10 mouse cellular contexts compared by ENCODE assay signal in the genomic region with DNA sequence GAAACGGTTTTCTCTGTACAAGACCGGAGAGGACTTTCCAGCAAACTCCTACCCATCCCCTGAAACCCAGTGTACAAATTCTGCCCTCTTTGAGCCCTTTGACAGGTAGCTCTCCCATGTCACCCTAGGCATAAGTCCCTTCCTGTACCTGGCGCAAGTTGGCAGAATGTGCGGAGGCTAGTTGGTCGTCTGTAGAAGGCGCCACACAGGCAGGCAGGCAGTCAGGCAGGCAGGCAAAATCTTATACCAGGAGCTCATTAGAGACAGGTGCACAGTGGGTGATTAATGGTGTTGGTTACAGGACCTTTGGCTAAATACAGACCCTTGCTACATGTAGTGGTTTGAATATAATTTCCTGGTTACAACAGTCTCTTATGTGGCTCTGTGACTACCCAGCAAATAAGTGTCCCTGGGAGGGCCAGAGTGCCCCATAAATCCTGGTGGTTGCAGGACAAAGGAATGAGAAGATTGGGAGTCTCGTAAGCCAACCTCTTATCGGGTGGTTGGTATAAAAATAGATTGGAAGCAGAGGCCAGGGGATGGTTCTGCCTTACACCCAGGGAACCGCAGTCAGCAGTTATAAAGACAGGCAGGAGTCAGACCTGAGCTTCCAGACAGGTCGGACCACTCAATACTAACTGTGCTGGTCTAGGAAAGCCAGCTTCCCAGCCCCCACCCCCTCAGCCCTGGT. TPM values are rescaled to one million over a fixed set of nuclear protein-coding genes. Genes with fewer than 3 reads are reported as not detected.
A peak's percentile ranks its signal among the peaks of the same experiment; 100 is the strongest.
DNase-seq lines count a peak whose midpoint lies in the region; ATAC-seq and TF ChIP-seq lines count a peak whose summit lies in the region.
"Had no signal": no experiment of that assay in that cellular context is flagged by ENCODE, and none has a peak within 500 bp of the region (broad histone marks: within the 10 kb centered on the region; RNA-seq: fewer than 3 reads in every experiment).

No protein-coding gene starts in this region.

- TF ChIP-seq CTCF in gastrocnemius, adult 2 months (IDR thresholded peaks at IDR 0.05) = peak; percentile 8; the same call in 1 of the 2 replicates

- H3K4me2 ChIP-seq in embryonic facial prominence, embryonic 13.5 days = peak overlapping the region; percentile 99
- peak overlapping the region; percentile 98 for H3K4me2 ChIP-seq in midbrain, embryonic 12.5 days (replicated peaks)

- intact Hi-C loops in gastrocnemius, adult 2 months (cut with DNase I) = no loop called here
- intact Hi-C loops in gastrocnemius, postnatal 14 days (cut with DNase I; ENCODE audit: low total_unique reads) = no loop called here

- ATAC-seq in embryonic facial prominence, embryonic 13.5 days (ENCODE audit: insufficient number of reproducible peaks, insufficient read depth, low FRiP score, low TSS enrichment, low read depth) = no peak
- ATAC-seq in midbrain, embryonic 12.5 days (ENCODE audit: low FRiP score, low read depth) = no peak

- H3K4me3 ChIP-seq in gastrocnemius, adult 2 months = peak overlapping the region; percentile 95
- H3K4me3 ChIP-seq in embryonic facial prominence, embryonic 13.5 days = peak overlapping the region; percentile 81; the same call in 1 of the 2 replicates
- peak overlapping the region; percentile 82 for H3K4me3 ChIP-seq in hindbrain, embryonic 10.5 days
- peak overlapping the region; percentile 75; the same call in 1 of the 2 replicates for H3K4me3 ChIP-seq in midbrain, embryonic 12.5 days

- peaks cover 30% of the 10 kb centered on the region for H3K4me1 ChIP-seq in embryonic facial prominence, embryonic 13.5 days
- peaks cover 33% of the 10 kb centered on the region for H3K4me1 ChIP-seq in hindbrain, embryonic 10.5 days (replicated peaks)
- H3K4me1 ChIP-seq in midbrain, embryonic 12.5 days = peaks cover 15% of the 10 kb centered on the region

- H3K9me3 ChIP-seq in embryonic facial prominence, embryonic 13.5 days = peaks cover 3% of the 10 kb centered on the region; the same call in 1 of the 2 replicates
- peaks cover 4% of the 10 kb centered on the region; the same call in 1 of the 2 replicates for H3K9me3 ChIP-seq in hindbrain, embryonic 10.5 days
- no peaks in the 10 kb centered on the region for H3K9me3 ChIP-seq in midbrain, embryonic 12.5 days

- H3K9ac ChIP-seq in embryonic facial prominence, embryonic 13.5 days = no peak overlapping the region
- no peak overlapping the region for H3K9ac ChIP-seq in midbrain, embryonic 12.5 days (replicated peaks)

- peak overlapping the region; percentile 97 for H3K27ac ChIP-seq in gastrocnemius, adult 2 months
- H3K27ac ChIP-seq in embryonic facial prominence, embryonic 13.5 days = no peak overlapping the region
- H3K27ac ChIP-seq in hindbrain, embryonic 10.5 days = peak overlapping the region; percentile 91; the same call in 1 of the 2 replicates
- no peak overlapping the region for H3K27ac ChIP-seq in midbrain, embryonic 12.5 days (replicated peaks)

- peak; percentile 70 for DNase-seq in gastrocnemius, adult 2 months
- no peak for DNase-seq in gastrocnemius, postnatal 14 days
- no peak for DNase-seq in hindbrain, embryonic 10.5 days (ENCODE audit: low spot score)
- DNase-seq in layer of hippocampus, postnatal 36 days = no peak
- no peak for DNase-seq in ovary, postnatal 10 days (ENCODE audit: low spot score)
- DNase-seq in layer of hippocampus, adult 9-11 months = no peak
- DNase-seq: adrenal gland, adult 2 months had no signal

- H3K36me3 ChIP-seq in embryonic facial prominence, embryonic 13.5 days = no peaks in the 10 kb centered on the region
- H3K36me3 ChIP-seq in hindbrain, embryonic 10.5 days = 0 out of 2 replicates have a peak, but pooled peaks cover 8% of the 10 kb centered on the region
- H3K36me3 ChIP-seq in midbrain, embryonic 12.5 days = no peaks in the 10 kb centered on the region

- no peaks in the 10 kb centered on the region for H3K27me3 ChIP-seq in embryonic facial prominence, embryonic 13.5 days
- H3K27me3 ChIP-seq in hindbrain, embryonic 10.5 days (ENCODE audit: insufficient read depth, poor library complexity, severe bottlenecking) = peaks cover 22% of the 10 kb centered on the region; the same call in 1 of the 2 replicates
- peaks cover 19% of the 10 kb centered on the region for H3K27me3 ChIP-seq in midbrain, embryonic 12.5 days

- WGBS in embryonic facial prominence, embryonic 13.5 days = 70% methylated on average over 10 of the region's 10 CpGs
- WGBS in hindbrain, embryonic 10.5 days = 83% methylated on average over 10 of the region's 10 CpGs
- WGBS in midbrain, embryonic 12.5 days = 79% methylated on average over 10 of the region's 10 CpGs

RNA-seq across cellular contexts. Expression of gene Lrrfip1, which starts 1.5 kb away (rescaled TPM):
- total RNA-seq in gastrocnemius, adult 2 months (2021) = 100 to 1,000 TPM; 131 to 149 TPM
- 100 to 1,000 TPM; 202 to 236 TPM for total RNA-seq in gastrocnemius, postnatal 14 days (2021)
- polyA plus RNA-seq in embryonic facial prominence, embryonic 13.5 days (2015; fragmentation: Nextera tagmentation; extraction: Ambion mirVana) = 33.9 and 35.7 TPM in 2 replicates
- 18.3 and 21.9 TPM in 2 replicates for polyA plus RNA-seq in hindbrain, embryonic 10.5 days (2016; fragmentation: Nextera tagmentation; extraction: Ambion mirVana)
- polyA plus RNA-seq in midbrain, embryonic 12.5 days (2016; fragmentation: Nextera tagmentation; extraction: Ambion mirVana) = 18.7 and 19.8 TPM in 2 replicates
- 10 to 100 TPM; 75.3 to 80.9 TPM for total RNA-seq in layer of hippocampus, postnatal 36 days (2021)

RNA-seq across cellular contexts. Expression of gene Rab17, which starts 30.6 kb away (rescaled TPM):
- total RNA-seq in gastrocnemius, adult 2 months (2021) = not detected
- total RNA-seq in gastrocnemius, postnatal 14 days (2021) = under 1 TPM in 1 of 2 experiments, not detected in 1; 0.31 TPM
- 1.3 and 1.5 TPM in 2 replicates for polyA plus RNA-seq in embryonic facial prominence, embryonic 13.5 days (2015; fragmentation: Nextera tagmentation; extraction: Ambion mirVana)
- polyA plus RNA-seq in hindbrain, embryonic 10.5 days (2016; fragmentation: Nextera tagmentation; extraction: Ambion mirVana) = 0.25 and 0.35 TPM in 2 replicates
- not detected in 2 replicates for polyA plus RNA-seq in midbrain, embryonic 12.5 days (2016; fragmentation: Nextera tagmentation; extraction: Ambion mirVana)
- not detected for total RNA-seq in layer of hippocampus, postnatal 36 days (2021)
- total RNA-seq: gastrocnemius, adult 8-10 months had no signal

RNA-seq across cellular contexts. Expression of gene Prlh, which starts 47.1 kb away (rescaled TPM):
- total RNA-seq in gastrocnemius, adult 2 months (2021) = not detected
- total RNA-seq in gastrocnemius, postnatal 14 days (2021) = not detected
- not detected in 2 replicates for polyA plus RNA-seq in embryonic facial prominence, embryonic 13.5 days (2015; fragmentation: Nextera tagmentation; extraction: Ambion mirVana)
- polyA plus RNA-seq in hindbrain, embryonic 10.5 days (2016; fragmentation: Nextera tagmentation; extraction: Ambion mirVana) = not detected in 2 replicates
- not detected in 2 replicates for polyA plus RNA-seq in midbrain, embryonic 12.5 days (2016; fragmentation: Nextera tagmentation; extraction: Ambion mirVana)
- total RNA-seq in layer of hippocampus, postnatal 36 days (2021) = not detected
- total RNA-seq: adrenal gland, adult 2 months; gastrocnemius, adult 8-10 months had no signal
- polyA plus RNA-seq: adrenal gland, adult 2 months had no signal

Comparison
In these comparisons a context has a peak if more than half of its experiments do, and no peak if none do; other contexts are left out.
1. H3K27ac ChIP-seq: peak in gastrocnemius, adult 2 months (single experiment) and hindbrain, embryonic 10.5 days (single experiment); none in embryonic facial prominence, embryonic 13.5 days (single experiment) and midbrain, embryonic 12.5 days (single experiment).
2. Peak in every context shown above with its lines, with median percentiles within 50 percentile points of each other: H3K4me3 ChIP-seq.